Comparison of ENCODE assay signal across 20 mouse cellular contexts in genomic region chr4:151158250-151158649, GRCm38 (mm10).
DNase-seq lines count a peak whose midpoint lies in the region; ATAC-seq and TF ChIP-seq lines count a peak whose summit lies in the region.
"Had no signal": no experiment of that assay in that cellular context is flagged by ENCODE, and none has a peak within 500 bp of the region (broad histone marks: within the 10 kb centered on the region; RNA-seq: fewer than 3 reads in every experiment).

No protein-coding gene starts in this region.

- H3K4me3 ChIP-seq in gastrocnemius, adult 2 months = no peak overlapping the region
- no peak overlapping the region for H3K4me3 ChIP-seq in liver, embryonic 14.5 days (ENCODE audit: insufficient read depth in 1 of 2, low read depth in 2 of 2, low read length in 2 of 2)
- H3K4me3 ChIP-seq: heart, embryonic 10.5 days; liver, embryonic 15.5 days; neural tube, embryonic 13.5 days had no signal

- no peak for DNase-seq in gastrocnemius, adult 2 months
- DNase-seq in gastrocnemius, postnatal 14 days = no peak
- no peak for DNase-seq in liver, embryonic 14.5 days (ENCODE audit: low read depth in 3 of 3, low spot score in 3 of 3)
- DNase-seq in liver = no peak
- DNase-seq in CD4-positive helper T cell, adult 2 months (ENCODE audit: low read depth, low spot score) = peak; percentile 16
- DNase-seq in naive thymus-derived CD4-positive, alpha-beta T cell, adult 2 months (ENCODE audit: low read depth) = peak; percentile 12
- DNase-seq in heart, postnatal 4 days = no peak
- DNase-seq: adrenal gland, postnatal 10 days; B cell, adult 2 months; cerebellum, postnatal 10 days; heart, postnatal 36 days; kidney, postnatal 14 days; right cerebral cortex, postnatal 4 days; thymus, postnatal 25 days had no signal

- no peak overlapping the region for H3K27ac ChIP-seq in gastrocnemius, adult 2 months
- no peak overlapping the region for H3K27ac ChIP-seq in liver, embryonic 14.5 days
- H3K27ac ChIP-seq: heart, embryonic 10.5 days; liver, embryonic 15.5 days; neural tube, embryonic 13.5 days had no signal

- 32% methylated on average over 3 of the region's 3 CpGs for WGBS in liver, embryonic 14.5 days (ENCODE audit: insufficient replicate concordance)

- H3K27me3 ChIP-seq in liver, embryonic 14.5 days (ENCODE audit: control insufficient read depth, insufficient read depth, low read length) = no peaks in the 10 kb centered on the region
- H3K27me3 ChIP-seq: liver, embryonic 15.5 days had no signal

- intact Hi-C loops in gastrocnemius, adult 2 months (cut with DNase I) = loop anchor here (2.0 to 10.0 kb wide), 3 partner anchors 125 to 487 kb away; no protein-coding TSS in a partner anchor
- intact Hi-C loops in gastrocnemius, postnatal 14 days (cut with DNase I; ENCODE audit: low total_unique reads) = loop anchor here (5.0 to 10.0 kb wide), 3 partner anchors 124 to 697 kb away; no protein-coding TSS in a partner anchor

- no peaks in the 10 kb centered on the region for H3K9me3 ChIP-seq in liver, embryonic 14.5 days (ENCODE audit: control insufficient read depth, low read length)
- H3K9me3 ChIP-seq: heart, embryonic 10.5 days; liver, embryonic 15.5 days; neural tube, embryonic 13.5 days had no signal

- H3K4me1 ChIP-seq in liver, embryonic 14.5 days (replicated peaks; ENCODE audit: control insufficient read depth in 2 of 2, insufficient read depth in 2 of 2, low read length in 1 of 2) = no peaks in the 10 kb centered on the region
- H3K4me1 ChIP-seq: liver, embryonic 15.5 days had no signal

- no peaks in the 10 kb centered on the region for H3K36me3 ChIP-seq in liver, embryonic 14.5 days (replicated peaks; ENCODE audit: control insufficient read depth, insufficient read depth, low read depth)
- H3K36me3 ChIP-seq: heart, embryonic 10.5 days; liver, embryonic 15.5 days; neural tube, embryonic 13.5 days had no signal

- no peak for ATAC-seq in liver, embryonic 14.5 days (ENCODE audit: insufficient read depth)
- ATAC-seq: forebrain, embryonic 14.5 days; inflammation-experienced regulatory T-cells, adult 6 months; midbrain, embryonic 16.5 days had no signal

- TF ChIP-seq CTCF in gastrocnemius, adult 2 months (IDR thresholded peaks at IDR 0.05) = peak; percentile 37
- TF ChIP-seq CTCF in liver, embryonic 14.5 days (IDR thresholded peaks at IDR 0.05; ENCODE audit: low read depth) = peak; percentile 45

- H3K4me2 ChIP-seq in liver, embryonic 14.5 days (ENCODE audit: low read depth) = no peak overlapping the region
- H3K4me2 ChIP-seq: liver, embryonic 15.5 days; neural tube, embryonic 13.5 days had no signal

- no peak overlapping the region for H3K9ac ChIP-seq in liver, embryonic 14.5 days (replicated peaks)
- H3K9ac ChIP-seq: liver, embryonic 15.5 days; neural tube, embryonic 13.5 days had no signal

- no peak for TF ChIP-seq EP300 in liver, embryonic 14.5 days (IDR thresholded peaks at IDR 0.05; ENCODE audit: low read depth)

Comparison
In these comparisons a context has a peak if more than half of its experiments do, and no peak if none do; other contexts are left out.
1. DNase-seq: peak in CD4-positive helper T cell, adult 2 months (single experiment) and naive thymus-derived CD4-positive, alpha-beta T cell, adult 2 months (single experiment); none in gastrocnemius, adult 2 months (single experiment), gastrocnemius, postnatal 14 days (single experiment), liver, embryonic 14.5 days (0 of 3), liver (single experiment) and heart, postnatal 4 days (single experiment).